Mouse (Mus musculus): ENCODE measurements at regions not wholly inside any gene's neighbourhood (a gene's known extent, or its start where the extent isn't known, plus 50 kb on each side); places are given as distances from the start of the nearest gene placed in this dataset.

DNA sequence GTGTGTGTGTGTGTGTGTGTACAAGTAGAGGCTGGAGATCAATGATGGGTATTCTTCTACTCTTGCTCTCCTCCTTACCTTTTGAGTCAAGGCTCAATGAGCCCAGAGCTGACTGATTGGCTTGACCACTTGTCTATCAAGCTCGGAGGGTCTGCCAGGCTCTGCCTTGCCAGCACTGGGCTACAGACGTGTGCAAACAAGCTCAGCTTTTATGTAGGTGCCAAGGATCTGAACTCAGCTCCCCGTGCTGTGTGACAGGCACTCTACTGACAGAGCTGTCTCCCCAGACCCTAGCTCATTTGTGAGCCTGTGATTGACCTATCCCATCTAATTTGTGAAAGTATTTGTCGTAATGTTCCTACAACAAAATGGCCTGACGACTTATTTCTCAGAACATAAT, 54.2 kb upstream of the Cdc42bpa start:
- no peak for DNase-seq

DNA sequence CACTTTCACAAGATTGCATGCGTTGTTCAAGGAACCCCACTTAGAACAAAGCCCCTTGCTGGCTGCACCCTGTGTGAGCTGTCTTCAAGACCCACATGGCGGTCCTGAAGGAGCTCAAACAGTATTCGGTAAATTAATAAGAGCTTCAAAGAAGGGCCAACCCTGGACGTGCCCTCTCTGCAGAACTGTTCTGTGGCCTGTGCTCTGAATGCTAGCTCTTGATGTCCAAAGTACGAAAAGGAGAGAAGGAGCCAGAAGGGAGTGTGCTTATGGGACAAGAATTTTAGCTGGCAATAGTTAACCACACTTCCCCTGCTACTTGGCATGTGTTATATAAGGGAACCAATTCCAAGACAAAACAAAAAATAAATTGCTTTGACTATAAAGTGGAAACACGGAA, 67.6 kb upstream of the Cdc42bpa start:
- DNase-seq: peak; percentile 60 to 79

DNA sequence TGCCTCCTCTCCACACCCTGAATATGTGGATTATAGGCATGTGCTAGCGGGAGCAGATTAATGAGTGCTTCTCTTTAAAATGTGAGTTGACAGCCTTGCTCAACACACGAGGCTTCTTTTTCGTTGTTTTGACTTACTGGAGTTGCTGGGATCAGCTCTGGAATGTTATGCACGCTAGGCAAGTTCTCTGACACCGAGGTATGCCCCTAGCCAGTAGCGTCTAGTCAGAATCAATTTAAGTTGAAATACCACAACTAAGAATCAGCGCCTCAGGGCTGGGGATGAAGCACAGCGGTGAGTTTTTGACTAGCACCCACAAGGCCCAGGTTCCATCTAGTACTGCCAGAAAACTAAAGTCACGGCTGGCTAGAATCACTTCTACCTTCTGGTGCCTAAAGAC, 72.4 kb upstream of the Cdc42bpa start:
- DNase-seq: no peak

DNA sequence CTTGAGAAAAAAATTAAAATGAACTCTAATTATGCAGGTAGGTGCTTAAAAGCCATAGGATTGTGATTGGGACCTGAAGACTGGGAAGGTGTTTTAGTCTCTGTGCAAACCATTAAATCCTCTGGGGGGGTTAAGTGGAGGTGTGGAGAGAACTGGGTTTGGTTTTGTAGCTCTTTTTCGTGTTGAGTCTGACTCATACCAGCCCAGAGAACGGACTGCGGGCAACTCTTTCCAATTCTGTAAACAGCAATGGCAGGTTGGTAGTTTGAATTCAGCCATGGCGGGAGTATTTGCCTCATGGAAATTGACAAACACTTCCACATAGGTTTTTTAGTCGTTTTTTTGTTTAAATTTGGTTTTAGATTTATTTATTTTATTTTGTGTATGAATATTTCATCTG, 77.7 kb upstream of the Ahctf1 start:
- no peak for DNase-seq

DNA sequence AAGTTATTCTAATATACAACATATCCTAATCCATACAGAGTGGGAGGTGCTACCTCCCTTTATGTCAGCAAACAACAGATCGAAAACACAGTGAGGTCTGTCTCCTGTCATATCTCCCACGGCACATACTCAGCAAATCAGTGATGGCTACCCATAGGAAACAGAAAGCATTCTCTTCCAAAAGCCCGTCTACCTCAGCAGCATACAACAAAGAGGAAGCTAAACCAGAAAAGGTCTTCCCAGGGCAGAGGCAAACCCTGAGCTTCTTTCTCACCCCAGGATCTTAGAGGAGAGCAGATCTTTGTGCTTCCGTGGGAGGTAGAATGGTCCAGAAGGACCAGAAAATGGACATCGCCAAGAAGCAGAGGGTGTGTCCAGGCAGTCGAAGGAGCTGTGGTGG, 74.4 kb upstream of the Ahctf1 start:
- DNase-seq: no peak

DNA sequence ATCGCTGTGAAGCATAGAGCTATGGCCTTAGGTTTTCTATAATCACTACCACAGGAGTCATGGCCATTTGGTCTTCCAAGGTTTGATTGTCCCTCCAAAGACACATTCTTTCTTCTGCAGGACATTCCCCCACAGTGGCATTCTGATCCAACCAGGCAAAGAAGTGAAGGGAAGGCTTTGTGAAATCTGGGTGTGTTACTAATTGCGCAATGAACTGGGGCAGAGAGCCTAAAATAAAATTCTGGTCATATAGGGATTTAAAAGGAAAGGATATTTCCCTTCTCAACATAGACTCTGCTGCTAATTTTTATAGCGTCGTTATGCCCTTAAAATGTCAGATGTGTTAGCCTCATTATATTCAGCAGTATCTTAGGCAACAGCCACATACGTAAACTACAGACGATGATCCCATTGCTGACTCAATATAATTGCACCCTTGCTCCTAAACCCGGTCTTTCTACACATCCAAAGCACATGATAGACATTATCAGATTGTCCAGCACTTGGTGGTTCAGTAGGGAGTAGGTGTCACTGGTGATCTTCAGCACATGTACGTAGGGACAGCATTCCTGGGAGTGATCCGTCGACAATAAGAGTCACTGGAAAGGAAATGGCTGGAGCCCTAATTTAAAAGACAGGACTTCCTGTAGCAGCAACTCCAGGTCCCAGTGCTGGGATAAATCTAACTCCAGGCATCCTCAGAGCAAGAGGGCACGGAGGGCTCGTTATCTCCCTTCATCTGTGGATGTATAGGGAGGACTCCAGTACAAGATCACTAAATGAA, 70.5 kb upstream of the Ahctf1 start:
- DNase-seq: no peak

DNA sequence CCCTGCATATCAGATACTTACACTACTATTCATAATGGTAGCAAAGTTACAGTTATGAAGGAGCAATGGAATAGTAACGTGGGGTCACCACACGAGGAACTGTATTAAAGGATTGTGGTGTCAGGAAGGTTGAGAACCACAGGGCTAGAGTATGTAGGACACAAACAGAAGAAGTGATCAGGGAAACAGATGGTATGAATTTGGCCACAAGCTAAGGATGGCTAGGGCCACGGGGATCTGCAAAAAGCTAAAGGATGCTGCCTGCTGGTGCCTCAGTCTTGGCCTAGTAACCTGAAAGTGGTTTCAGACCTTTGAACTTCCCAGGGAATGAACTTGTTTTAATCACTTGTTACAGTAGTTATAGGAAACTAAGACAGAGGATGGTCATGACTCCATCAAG, 68.5 kb upstream of the Ahctf1 start:
- no peak for DNase-seq

DNA sequence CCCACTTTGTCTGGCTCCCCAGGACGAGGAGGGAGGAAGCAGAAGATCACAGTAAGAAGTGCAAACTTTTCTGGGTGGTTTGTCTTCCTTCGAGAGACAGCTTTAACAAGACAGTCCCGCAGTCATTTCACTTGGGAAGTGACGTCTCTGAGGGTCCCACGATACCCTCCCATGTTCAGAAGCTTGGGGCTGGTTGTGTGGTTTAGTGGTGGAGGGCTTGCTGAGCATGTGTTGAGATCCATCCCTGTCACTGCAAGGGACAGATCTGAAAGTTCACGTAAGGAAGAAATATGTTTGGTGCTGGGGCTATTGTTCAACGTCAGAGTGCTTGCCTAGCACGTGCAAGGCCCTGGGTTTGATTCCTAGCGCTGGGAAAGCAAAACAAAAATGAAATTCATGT, 65.2 kb upstream of the Ahctf1 start:
- no peak for DNase-seq

DNA sequence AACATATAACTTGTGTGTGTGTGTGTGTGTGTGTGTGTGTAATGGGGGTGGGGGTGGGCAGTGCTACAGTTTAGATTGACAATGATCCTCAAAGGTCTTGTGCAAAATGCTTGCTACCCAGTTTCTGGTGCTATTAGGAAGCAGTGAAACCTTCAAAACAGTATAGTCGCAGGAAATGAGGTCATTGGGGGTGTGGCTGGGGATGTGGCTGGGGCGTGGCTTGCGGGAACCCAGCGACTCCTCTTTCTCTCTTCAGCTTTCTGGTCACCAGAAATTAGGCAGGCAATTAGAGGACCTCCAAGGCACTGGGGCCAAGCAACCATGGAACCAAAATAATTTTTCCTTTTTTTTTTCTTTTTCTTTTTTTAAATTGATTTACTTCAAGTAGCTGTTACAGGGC, 64.0 kb upstream of the Ahctf1 start:
- no peak for DNase-seq

DNA sequence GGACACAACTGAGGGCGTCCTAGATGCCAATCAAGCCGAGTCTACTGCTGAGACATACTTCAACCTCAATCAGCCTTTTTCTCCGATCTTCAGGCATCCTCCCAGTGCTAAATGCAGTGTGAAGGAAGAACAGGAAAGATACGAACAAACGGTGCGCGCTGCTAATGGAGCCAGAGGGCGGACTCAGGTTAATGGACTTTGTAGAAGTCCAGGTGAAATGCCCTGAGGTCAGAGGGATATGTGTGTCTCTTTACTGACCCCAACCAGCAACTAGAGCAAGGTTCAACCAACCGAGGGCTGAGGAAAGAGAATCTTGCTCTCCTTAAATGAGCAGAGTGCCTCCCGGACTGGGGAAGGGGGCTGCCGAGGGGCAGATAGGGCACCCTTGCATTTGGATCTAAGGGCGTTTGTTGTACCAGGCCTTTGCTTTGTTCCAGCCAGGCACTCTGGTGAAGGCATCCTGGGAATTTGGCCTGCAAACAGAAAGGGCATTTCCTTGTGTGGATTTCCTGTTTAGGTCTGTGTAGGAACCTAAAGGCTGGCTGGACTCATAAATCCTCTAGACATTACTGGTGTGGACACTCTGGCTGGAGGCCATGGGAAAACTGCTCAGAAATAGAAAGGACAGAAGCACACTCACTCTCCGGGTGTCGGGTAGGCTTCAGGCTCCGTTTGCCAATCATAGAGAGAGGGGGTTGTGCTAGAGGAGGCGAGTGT, 62.7 kb upstream of the Ahctf1 start:
- DNase-seq: peak; percentile 77 to 84

DNA sequence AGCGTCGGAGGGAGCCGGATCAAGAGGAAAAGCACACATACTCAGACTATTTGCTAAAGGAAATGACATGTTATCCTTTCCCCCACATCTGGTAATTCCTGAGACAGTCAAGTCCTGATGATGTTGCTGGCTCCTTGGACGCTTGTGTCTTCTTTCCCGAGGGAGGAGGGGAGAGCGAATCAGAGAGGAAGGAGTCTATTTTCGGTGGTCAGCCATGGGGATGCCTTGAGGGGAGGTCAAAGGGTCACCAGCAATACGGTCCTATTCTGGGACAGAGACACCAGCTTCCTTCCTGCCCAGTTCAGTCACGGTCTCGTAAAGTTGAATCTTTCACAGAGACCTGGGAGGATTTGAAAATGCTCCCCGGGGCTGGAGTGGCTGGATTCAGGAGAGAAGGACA, 62.1 kb upstream of the Ahctf1 start:
- DNase-seq: peak; percentile 55 to 69

DNA sequence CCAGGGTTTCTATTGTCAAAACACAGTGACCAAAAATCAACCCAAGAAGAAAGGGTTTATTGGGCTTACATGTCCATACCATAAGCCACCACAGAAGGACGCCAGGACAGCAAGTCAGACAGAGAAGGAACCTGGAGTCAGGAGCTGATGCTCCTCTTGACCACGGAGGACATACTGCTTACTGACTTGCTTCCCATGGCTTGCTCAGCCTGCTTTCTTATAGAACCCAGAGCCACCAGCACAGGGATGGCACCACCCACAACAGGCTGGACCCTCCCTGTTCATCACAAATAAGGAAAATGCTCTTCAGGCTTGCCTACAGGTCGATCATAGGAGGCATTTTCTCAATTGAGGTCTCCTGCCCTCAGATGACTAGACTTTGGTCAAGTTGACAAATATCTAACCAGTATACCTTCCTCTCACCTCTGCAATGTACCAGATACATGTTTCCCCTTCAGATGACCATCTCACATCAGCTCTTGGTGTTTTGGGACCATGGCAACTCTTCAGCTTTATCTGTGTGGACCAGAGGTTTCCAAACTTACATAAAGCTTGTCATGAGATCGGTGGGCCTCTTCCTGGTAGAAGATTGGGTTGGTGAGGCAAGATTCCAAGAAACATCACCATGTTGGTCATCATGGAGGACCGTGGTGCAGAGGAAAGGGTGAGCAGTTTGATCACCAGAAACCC, 61.2 kb upstream of the Ahctf1 start:
- DNase-seq: no peak

DNA sequence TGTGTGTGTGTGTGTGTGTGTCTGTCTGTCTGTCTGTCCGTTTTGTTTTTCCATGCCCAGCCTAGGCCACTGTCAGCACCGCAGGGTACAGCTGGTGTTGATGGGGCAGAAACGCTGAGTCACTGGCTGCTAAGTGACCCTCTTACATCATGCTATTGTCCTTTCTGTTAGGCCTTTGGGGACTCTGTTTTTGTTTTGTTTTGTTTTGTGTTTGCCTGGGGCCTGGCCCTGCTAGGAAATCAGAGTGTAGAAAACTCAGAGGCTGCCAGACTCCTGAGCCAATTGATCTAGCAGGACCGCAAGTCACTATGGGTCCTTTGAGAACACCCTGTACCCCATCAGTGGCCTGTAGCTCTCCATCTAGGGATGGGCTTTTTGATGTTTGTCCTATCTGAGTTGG, 59.9 kb upstream of the Ahctf1 start:
- DNase-seq: peak; percentile 20 to 29

DNA sequence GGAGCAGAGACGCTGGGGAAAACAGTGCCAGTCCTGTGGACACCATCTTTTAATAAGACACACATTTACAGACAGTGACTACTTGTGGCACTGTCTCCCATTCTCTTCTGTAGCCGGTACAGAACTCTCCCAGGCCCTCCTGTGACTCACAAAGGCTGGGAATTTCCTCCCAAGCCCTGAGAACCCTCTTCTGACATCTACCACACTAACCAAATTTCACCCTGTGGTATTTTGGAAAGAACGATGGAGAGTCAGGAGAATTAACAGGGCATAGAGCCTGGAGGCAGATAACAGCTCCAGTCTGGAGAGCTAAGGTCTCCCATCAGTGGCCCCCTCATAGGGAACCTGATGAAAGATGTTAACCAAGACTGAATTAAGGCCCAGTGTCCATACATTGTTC, 59.5 kb upstream of the Ahctf1 start:
- no peak for DNase-seq

DNA sequence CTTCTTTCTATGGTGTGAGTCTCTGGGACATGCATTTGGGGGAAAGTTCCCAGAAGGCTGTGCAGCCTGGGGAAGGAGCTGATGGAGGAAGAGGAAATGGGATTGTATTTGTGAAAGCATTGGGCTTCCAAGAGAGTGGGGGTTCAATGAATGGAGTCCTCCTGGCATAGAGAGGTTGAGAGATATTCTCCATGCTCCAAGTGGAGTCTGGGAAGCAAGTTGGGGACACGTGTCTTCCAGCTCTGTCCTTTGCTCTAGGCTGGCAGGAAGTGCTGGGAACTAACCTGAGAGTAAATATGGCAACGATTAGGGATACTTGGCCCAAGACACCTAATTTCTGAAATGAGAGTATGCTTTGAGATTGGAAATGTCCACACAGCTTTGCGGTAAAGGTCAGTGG, 58.3 kb upstream of the Ahctf1 start:
- no peak for DNase-seq

DNA sequence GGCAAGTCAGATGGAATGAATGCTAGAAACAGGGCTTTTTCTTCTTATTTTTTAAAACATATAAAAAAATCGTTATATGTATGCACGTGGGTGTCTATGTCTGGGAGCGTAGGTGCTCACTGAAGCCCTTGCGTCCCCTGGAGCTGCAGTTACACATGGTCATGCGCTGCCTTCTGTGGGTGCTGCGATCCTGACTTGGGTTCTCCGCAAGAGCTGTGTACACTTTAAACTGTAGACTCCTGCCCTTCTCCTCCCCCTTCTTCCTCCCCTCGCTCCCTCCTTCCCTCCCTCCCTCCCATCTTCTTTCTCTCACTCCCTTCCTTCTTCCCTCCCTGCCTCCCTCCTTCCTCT, 56.0 kb upstream of the Ahctf1 start:
- no peak for DNase-seq

DNA sequence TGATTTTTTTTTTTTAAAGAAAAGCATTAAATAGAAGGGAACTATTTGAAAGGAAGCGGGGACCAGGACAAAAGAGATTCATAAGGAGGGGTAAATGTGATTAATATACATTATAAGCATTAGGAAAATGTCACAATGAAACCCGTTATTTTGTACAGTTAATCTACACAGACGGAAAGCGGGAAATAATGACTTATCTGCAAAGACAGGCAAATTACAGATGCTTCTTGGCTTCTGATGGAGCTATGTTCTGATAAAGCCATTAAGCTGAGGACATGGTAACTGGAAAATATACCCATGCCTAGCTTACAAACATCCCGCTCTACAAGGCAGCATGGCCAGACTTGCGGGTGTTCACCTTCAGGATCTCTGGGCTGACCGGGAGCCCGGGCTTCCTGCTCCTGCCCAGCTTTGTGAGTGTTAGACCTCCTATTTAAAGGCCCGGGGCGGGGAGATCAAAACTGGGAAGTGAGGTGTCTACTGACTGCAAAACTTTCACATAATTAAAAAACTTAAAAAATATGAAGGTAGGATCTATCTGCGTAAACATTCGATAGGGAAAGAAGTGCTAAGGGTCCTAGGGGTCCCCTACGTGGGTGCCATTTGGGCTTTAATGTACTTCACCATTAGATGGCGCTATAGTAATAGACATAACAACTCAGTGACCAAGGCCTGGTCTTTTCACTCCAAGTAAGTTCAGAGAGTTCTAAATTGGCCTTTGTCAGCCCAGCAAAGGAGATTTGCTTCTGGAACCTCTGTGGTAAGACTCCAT, 55.5 kb upstream of the Ahctf1 start:
- DNase-seq: peak; percentile 36 to 55

DNA sequence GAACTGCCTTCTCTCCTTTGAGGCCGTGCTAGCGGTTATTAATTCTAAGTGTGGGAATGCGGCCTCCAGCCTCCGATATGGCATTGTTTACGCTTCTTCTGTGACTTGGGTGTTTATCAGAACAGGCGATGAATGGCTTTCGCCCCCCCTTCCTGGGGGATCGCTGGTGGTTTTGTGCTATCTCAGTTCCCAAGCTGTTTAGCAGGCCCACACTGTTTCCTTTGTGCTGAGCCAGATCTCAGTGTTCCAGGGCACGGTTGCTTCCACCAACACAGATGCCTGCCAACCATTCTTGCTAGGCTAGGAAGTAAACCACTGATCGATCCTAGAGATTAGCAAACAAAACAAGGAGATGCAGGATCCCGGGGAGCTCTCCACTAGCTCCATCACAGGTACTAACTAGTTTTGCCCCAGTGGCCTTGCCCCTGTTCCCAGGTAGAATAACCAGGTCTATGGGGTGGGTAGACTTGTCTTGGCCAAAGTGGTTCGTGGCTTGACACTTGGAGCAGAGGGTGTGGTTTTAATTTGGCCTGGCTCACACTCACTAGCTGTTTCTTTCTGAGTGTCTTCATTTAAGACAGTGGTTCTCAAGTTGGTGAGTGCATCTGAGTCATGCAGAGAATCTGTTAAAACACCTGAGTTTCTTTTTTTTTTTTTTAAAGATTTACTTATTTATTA, 50.9 kb upstream of the Ahctf1 start:
- no peak for DNase-seq
